In genomic region chr13:112671708-112672107, GRCm38 (mm10) we compare ENCODE assay signal across 19 mouse cellular contexts. TPM values are rescaled to one million over a fixed set of nuclear protein-coding genes. Genes with fewer than 3 reads are reported as not detected.
DNase-seq lines count a peak whose midpoint lies in the region; ATAC-seq and TF ChIP-seq lines count a peak whose summit lies in the region.
"Had no signal": no experiment of that assay in that cellular context is flagged by ENCODE, and none has a peak within 500 bp of the region (broad histone marks: within the 10 kb centered on the region; RNA-seq: fewer than 3 reads in every experiment).

No protein-coding gene starts in this region.

- TF ChIP-seq POLR2A in kidney, adult 2 months (IDR thresholded peaks at IDR 0.05; ENCODE audit: low read depth, low read length) = no peak

- DNase-seq in embryo, embryonic 11 days = peak; percentile 16
- no peak for DNase-seq in embryo, embryonic 10 days (ENCODE audit: low spot score)
- DNase-seq in kidney, postnatal 4 days = peak; percentile 12 to 20
- no peak for DNase-seq in kidney, adult 2 months
- DNase-seq in thymus, postnatal 14 days = peak; percentile 10
- DNase-seq in thymus, postnatal 25 days = no peak
- DNase-seq in stomach, postnatal 0 days (ENCODE audit: low spot score) = no peak
- DNase-seq in right cerebral cortex, adult 18-20 months = no peak
- DNase-seq: B cell, adult 2 months; cerebellum, adult 8-10 months; heart, postnatal 14 days; retina, postnatal 1 day had no signal

- no peaks in the 10 kb centered on the region; the same call in 1 of the 2 replicates for H3K36me3 ChIP-seq in kidney, adult 2 months (ENCODE audit: control insufficient read depth, insufficient read depth, low read length)
- H3K36me3 ChIP-seq in stomach, postnatal 0 days (ENCODE audit: control insufficient read depth, insufficient read depth, low read length) = no peaks in the 10 kb centered on the region

- no peak for ATAC-seq in stomach, postnatal 0 days (ENCODE audit: low FRiP score, low TSS enrichment)
- ATAC-seq: activated CD4-positive, CD25-positive, alpha-beta regulatory T cell, adult 4 months; forebrain, embryonic 13.5 days had no signal

- TF ChIP-seq CTCF in kidney, adult 2 months (conservative IDR thresholded peaks at IDR 0.05; ENCODE audit: insufficient read depth, insufficient read length, low read depth, low read length) = no peak
- peak; percentile 37 for TF ChIP-seq CTCF in stomach, postnatal 0 days (IDR thresholded peaks at IDR 0.05; ENCODE audit: low read depth)

- H3K27me3 ChIP-seq in kidney, adult 2 months (replicated peaks; ENCODE audit: control insufficient read depth, insufficient read depth, low read length) = no peaks in the 10 kb centered on the region
- H3K27me3 ChIP-seq in stomach, postnatal 0 days (ENCODE audit: control insufficient read depth, insufficient read depth, low read length) = no peaks in the 10 kb centered on the region
- H3K27me3 ChIP-seq: forebrain, embryonic 13.5 days; kidney, embryonic 15.5 days; limb, embryonic 13.5 days; midbrain, embryonic 12.5 days had no signal

- no peak overlapping the region for H3K27ac ChIP-seq in kidney, adult 2 months (ENCODE audit: insufficient read depth, low read depth, low read length)
- no peak overlapping the region for H3K27ac ChIP-seq in stomach, postnatal 0 days (replicated peaks)
- H3K27ac ChIP-seq: forebrain, embryonic 13.5 days; kidney, embryonic 15.5 days; layer of hippocampus, adult 2 months; limb, embryonic 13.5 days; macrophage; midbrain, embryonic 12.5 days had no signal

- H3K4me2 ChIP-seq in stomach, postnatal 0 days (replicated peaks; ENCODE audit: low read depth) = no peak overlapping the region
- H3K4me2 ChIP-seq: forebrain, embryonic 13.5 days; kidney, embryonic 15.5 days; limb, embryonic 13.5 days; midbrain, embryonic 12.5 days had no signal

- no peak for TF ChIP-seq EP300 in stomach, postnatal 0 days (optimal IDR thresholded peaks at IDR 0.05)

- no peak overlapping the region for H3K4me3 ChIP-seq in kidney, adult 2 months (ENCODE audit: insufficient read depth, low read depth, low read length)
- H3K4me3 ChIP-seq in stomach, postnatal 0 days (ENCODE audit: low read depth, low read length) = no peak overlapping the region
- H3K4me3 ChIP-seq: forebrain, embryonic 13.5 days; kidney, embryonic 15.5 days; layer of hippocampus, adult 2 months; limb, embryonic 13.5 days; midbrain, embryonic 12.5 days had no signal

- H3K9me3 ChIP-seq in stomach, postnatal 0 days (ENCODE audit: control insufficient read depth, low read length) = no peaks in the 10 kb centered on the region
- H3K9me3 ChIP-seq: forebrain, embryonic 13.5 days; kidney, embryonic 15.5 days; limb, embryonic 13.5 days; midbrain, embryonic 12.5 days had no signal

- no peak overlapping the region for H3K9ac ChIP-seq in stomach, postnatal 0 days (ENCODE audit: low read length)
- H3K9ac ChIP-seq: forebrain, embryonic 13.5 days; kidney, embryonic 15.5 days; limb, embryonic 13.5 days; midbrain, embryonic 12.5 days had no signal

- H3K4me1 ChIP-seq in kidney, adult 2 months (ENCODE audit: control insufficient read depth, insufficient read depth, low read length) = no peaks in the 10 kb centered on the region
- H3K4me1 ChIP-seq in stomach, postnatal 0 days (replicated peaks; ENCODE audit: control insufficient read depth, insufficient read depth) = no peaks in the 10 kb centered on the region
- H3K4me1 ChIP-seq: forebrain, embryonic 13.5 days; midbrain, embryonic 12.5 days had no signal

- WGBS in kidney, adult 2 months = 79% methylated on average over 13 of the region's 13 CpGs
- 73% methylated on average over 13 of the region's 13 CpGs for WGBS in stomach, postnatal 0 days

RNA-seq across cellular contexts. Expression of gene Slc38a9, which starts 11.2 kb away (rescaled TPM):
- 7.1 and 8.2 TPM in 2 replicates for polyA plus RNA-seq in kidney, adult 2 months (2012; rRNA removed)
- polyA plus RNA-seq in stomach, postnatal 0 days (2015; fragmentation: Nextera tagmentation; extraction: Ambion mirVana) = 8.9 and 10.1 TPM in 2 replicates

RNA-seq across cellular contexts. Expression of gene Ddx4, which starts 19.4 kb away (rescaled TPM):
- 0.05 TPM in 2 replicates for polyA plus RNA-seq in kidney, adult 2 months (2012; rRNA removed)
- polyA plus RNA-seq in stomach, postnatal 0 days (2015; fragmentation: Nextera tagmentation; extraction: Ambion mirVana) = 0.04 and 0.08 TPM in 2 replicates
- polyA plus RNA-seq: activated CD4-positive, CD25-positive, alpha-beta regulatory T cell, adult 4 months had no signal

Comparison
In these comparisons a context has a peak if more than half of its experiments do, and no peak if none do; other contexts are left out.
1. DNase-seq: peak in embryo, embryonic 11 days (single experiment), kidney, postnatal 4 days (2 of 2) and thymus, postnatal 14 days (single experiment); none in embryo, embryonic 10 days (single experiment), kidney, adult 2 months (single experiment), thymus, postnatal 25 days (single experiment), stomach, postnatal 0 days (single experiment) and right cerebral cortex, adult 18-20 months (single experiment).